Mouse (Mus musculus): ENCODE results near the gene Ankef1.

DNA sequence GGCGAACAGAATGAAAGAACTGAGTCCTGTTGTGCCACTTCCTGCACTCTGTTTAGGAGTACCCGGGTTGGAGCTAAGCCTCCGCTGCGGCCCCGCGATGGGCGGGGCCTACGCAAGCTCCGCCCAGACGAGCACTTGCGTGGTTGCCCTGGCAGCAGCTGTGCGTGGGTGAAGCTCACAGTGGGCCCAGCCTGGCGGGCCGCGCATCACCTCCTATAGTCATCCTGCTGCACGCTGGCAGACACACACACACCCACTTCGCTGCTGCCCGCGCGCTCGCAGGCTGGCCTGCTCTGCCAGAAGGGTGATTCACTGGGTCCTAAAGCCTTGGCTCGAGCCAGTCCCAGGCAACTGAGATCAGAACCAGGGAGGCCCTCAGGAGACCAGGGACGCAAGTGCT lies 30.3 kb downstream of the Ankef1 start:
- peak; percentile 47; the same call in 1 of the 2 replicates for TF ChIP-seq POLR2A (IDR thresholded peaks at IDR 0.05; ENCODE audit: low read depth, low read length)
- no peak for TF ChIP-seq CTCF (IDR thresholded peaks at IDR 0.05; ENCODE audit: borderline replicate concordance, insufficient read depth, low read length)

Data from embryonic fibroblast, embryonic 13.5 days (primary cell).